Mouse (Mus musculus) MEL (cell line): ENCODE measurements around the gene A530016L24Rik. TPM values are rescaled to one million over a fixed set of nuclear protein-coding genes. Genes with fewer than 3 reads are reported as not detected.

Source experiments
- DNase-seq: peaks from one replicate; pipeline ENCODE4 v3.0.0; 2011; ENCODE audit warnings: low read depth, low spot score
- H3K27ac ChIP-seq: 2 replicates; pipeline ENCODE4 v1.5.1; 2012; ENCODE audit warnings: low read depth, mild to moderate bottlenecking, control low read depth, low read length, moderate library complexity; ENCODE audit not compliant: control insufficient read depth
- H3K27me3 ChIP-seq, 2 experiments: fragments of 150-350 bp in 1 of 2; sonication (generic) in 1 of 2; 2 replicates each; pipeline ENCODE4 v1.6.1; 2012; ENCODE audit warnings: low read length in 2 of 2, mild to moderate bottlenecking in 2 of 2, improper control_type of control experiment in 1 of 2, moderate library complexity in 1 of 2; ENCODE audit not compliant: insufficient read depth in 2 of 2, control insufficient read depth in 1 of 2
- H3K36me3 ChIP-seq, 2 experiments: 2 replicates each; pipeline ENCODE4 v1.6.1; 2012 to 2014; ENCODE audit warnings: low read length in 2 of 2, improper control_type of control experiment in 1 of 2, inconsistent platforms in 1 of 2, mild to moderate bottlenecking in 1 of 2; ENCODE audit not compliant: insufficient read depth in 2 of 2, control insufficient read depth in 1 of 2
- H3K4me1 ChIP-seq, 2 experiments: fragments of 150-350 bp in 1 of 2; sonication (generic) in 1 of 2; 2 replicates each; pipeline ENCODE4 v1.6.1; 2012; ENCODE audit warnings: low read length in 2 of 2, improper control_type of control experiment in 1 of 2, mild to moderate bottlenecking in 1 of 2; ENCODE audit not compliant: insufficient read depth in 2 of 2, control insufficient read depth in 1 of 2
- H3K4me3 ChIP-seq, 2 experiments: fragments of 150-350 bp in 1 of 2; sonication (generic) in 1 of 2; 2 replicates each; pipeline ENCODE4 v1.5.1; 2012; ENCODE audit warnings: low read depth in 2 of 2, low read length in 2 of 2, mild to moderate bottlenecking in 2 of 2, moderate library complexity in 2 of 2, control low read depth in 1 of 2, improper control_type of control experiment in 1 of 2; ENCODE audit not compliant: control insufficient read depth in 1 of 2, insufficient read depth in 1 of 2
- H3K79me2 ChIP-seq: 2 replicates; pipeline ENCODE4 v1.6.1; 2012; ENCODE audit warnings: mild to moderate bottlenecking, low read length, moderate library complexity; ENCODE audit not compliant: control insufficient read depth, poor library complexity, insufficient read depth
- H3K9ac ChIP-seq: 2 replicates; pipeline ENCODE4 v1.6.1; 2012; ENCODE audit warnings: low read depth, mild to moderate bottlenecking, control low read depth, low read length, moderate library complexity; ENCODE audit not compliant: control insufficient read depth, poor library complexity, severe bottlenecking
- H3K9me3 ChIP-seq: fragments of 150-350 bp; sonication (generic); replicated peaks from 2 replicates; pipeline ENCODE4 v1.6.1; 2012; ENCODE audit warnings: mild to moderate bottlenecking, low read length, improper control_type of control experiment, moderate library complexity; ENCODE audit not compliant: insufficient read depth
- CHD1 ChIP-seq: IDR thresholded peaks from 2 replicates; pipeline ENCODE4 v1.6.1; 2012; ENCODE audit warnings: low read depth, mild to moderate bottlenecking, inconsistent platforms, low read length, improper control_type of control experiment
- CHD2 ChIP-seq: IDR thresholded peaks from 2 replicates; pipeline ENCODE4 v1.6.1; 2011; ENCODE audit warnings: low read length, improper control_type of control experiment
- E2F4 ChIP-seq: IDR thresholded peaks from 2 replicates; pipeline ENCODE4 v1.6.1; 2011; ENCODE audit warnings: low read depth, low read length, improper control_type of control experiment, borderline replicate concordance
- ELF1 ChIP-seq: IDR thresholded peaks from 2 replicates; pipeline ENCODE4 v1.6.1; 2014; ENCODE audit warnings: low read depth, mild to moderate bottlenecking, inconsistent platforms, low read length, improper control_type of control experiment, moderate library complexity
- EP300 ChIP-seq, 2 experiments: IDR thresholded peaks; 2 replicates each; pipeline ENCODE4 v1.6.1; 2011; ENCODE audit warnings: improper control_type of control experiment in 2 of 2, low read length in 2 of 2, low read depth in 1 of 2, mild to moderate bottlenecking in 1 of 2
- GABPA ChIP-seq: IDR thresholded peaks from 2 replicates; pipeline ENCODE4 v1.6.1; 2012; ENCODE audit warnings: low read depth, mild to moderate bottlenecking, inconsistent platforms, low read length, improper control_type of control experiment, moderate library complexity
- JUND ChIP-seq: IDR thresholded peaks from 2 replicates; pipeline ENCODE4 v1.6.1; 2011; ENCODE audit warnings: low read depth, mild to moderate bottlenecking, improper control_type of control experiment, low read length
- KAT2A ChIP-seq: conservative IDR thresholded peaks from 2 replicates; pipeline ENCODE4 v1.6.1; 2012; ENCODE audit warnings: low read depth, low read length, improper control_type of control experiment, inconsistent platforms
- MEF2A ChIP-seq: IDR thresholded peaks from 2 replicates; pipeline ENCODE4 v1.6.1; 2014; ENCODE audit warnings: low read depth, mild to moderate bottlenecking, inconsistent platforms, low read length, improper control_type of control experiment; ENCODE audit not compliant: poor library complexity, insufficient replicate concordance, severe bottlenecking; ENCODE audit errors: extremely low read depth
- MXI1 ChIP-seq: IDR thresholded peaks from 2 replicates; pipeline ENCODE4 v1.6.1; 2011; ENCODE audit warnings: mild to moderate bottlenecking, low read depth, low read length, improper control_type of control experiment
- MYB ChIP-seq: IDR thresholded peaks from 2 replicates; pipeline ENCODE4 v1.6.1; 2011; ENCODE audit warnings: mild to moderate bottlenecking, low read depth, low read length, improper control_type of control experiment
- MYC ChIP-seq: IDR thresholded peaks from 2 replicates; pipeline ENCODE4 v1.6.1; 2011; ENCODE audit warnings: low read depth, mild to moderate bottlenecking, low read length, improper control_type of control experiment, moderate library complexity
- NELFE ChIP-seq: IDR thresholded peaks from 2 replicates; pipeline ENCODE4 v1.6.1; 2011; ENCODE audit warnings: low read depth, low read length, improper control_type of control experiment
- NRF1 ChIP-seq: IDR thresholded peaks from 2 replicates; pipeline ENCODE4 v1.6.1; 2014; ENCODE audit warnings: low read depth, mild to moderate bottlenecking, inconsistent platforms, low read length, improper control_type of control experiment, moderate library complexity; ENCODE audit not compliant: poor library complexity, insufficient read depth, severe bottlenecking
- POLR2AphosphoS5 ChIP-seq: IDR thresholded peaks from 2 replicates; pipeline ENCODE4 v1.6.1; 2012; ENCODE audit warnings: low read depth, borderline replicate concordance, mild to moderate bottlenecking, inconsistent platforms, low read length, moderate library complexity, mixed read lengths
- RAD21 ChIP-seq: IDR thresholded peaks from 2 replicates; pipeline ENCODE4 v1.6.1; 2011; ENCODE audit warnings: mild to moderate bottlenecking, low read depth, low read length, improper control_type of control experiment
- SIN3A ChIP-seq: IDR thresholded peaks from 2 replicates; pipeline ENCODE4 v1.6.1; 2012; ENCODE audit warnings: low read length, improper control_type of control experiment, inconsistent platforms
- SMC3 ChIP-seq: IDR thresholded peaks from 2 replicates; pipeline ENCODE4 v1.6.1; 2011; ENCODE audit warnings: low read depth, low read length, improper control_type of control experiment
- TAL1 ChIP-seq: IDR thresholded peaks from 2 replicates; pipeline ENCODE4 v1.6.1; 2012; ENCODE audit warnings: mild to moderate bottlenecking, inconsistent platforms, low read length, moderate library complexity, mixed read lengths
- TBP ChIP-seq: IDR thresholded peaks from 2 replicates; pipeline ENCODE4 v1.8.0; 2011; ENCODE audit warnings: low read depth, low read length, improper control_type of control experiment
- TCF12 ChIP-seq: IDR thresholded peaks from 2 replicates; pipeline ENCODE4 v1.6.1; 2014; ENCODE audit warnings: low read depth, mild to moderate bottlenecking, inconsistent platforms, low read length, improper control_type of control experiment, moderate library complexity
- UBTF ChIP-seq: IDR thresholded peaks from 2 replicates; pipeline ENCODE4 v1.6.1; 2012; ENCODE audit warnings: low read depth, mild to moderate bottlenecking, inconsistent platforms, low read length, improper control_type of control experiment, moderate library complexity, borderline replicate concordance; ENCODE audit not compliant: insufficient read depth
- USF1 ChIP-seq: IDR thresholded peaks from 2 replicates; pipeline ENCODE4 v1.6.1; 2014; ENCODE audit warnings: low read depth, mild to moderate bottlenecking, inconsistent platforms, low read length, improper control_type of control experiment, moderate library complexity
- USF2 ChIP-seq, 2 experiments: IDR thresholded peaks; 2 replicates each; pipeline ENCODE4 v1.6.1; 2011 to 2012; ENCODE audit warnings: improper control_type of control experiment in 2 of 2, low read length in 2 of 2, borderline replicate concordance in 1 of 2, inconsistent platforms in 1 of 2, low read depth in 1 of 2, mild to moderate bottlenecking in 1 of 2; ENCODE audit not compliant: insufficient read depth in 1 of 2
- ZC3H11A ChIP-seq: IDR thresholded peaks from 2 replicates; pipeline ENCODE4 v1.6.1; 2012; ENCODE audit warnings: low read depth, mild to moderate bottlenecking, inconsistent platforms, low read length, improper control_type of control experiment
- ZMIZ1 ChIP-seq: IDR thresholded peaks from 2 replicates; pipeline ENCODE4 v1.6.1; 2012; ENCODE audit warnings: low read depth, mild to moderate bottlenecking, inconsistent platforms, low read length, improper control_type of control experiment, moderate library complexity
- ZNF384 ChIP-seq: IDR thresholded peaks from 2 replicates; pipeline ENCODE4 v1.6.1; 2012; ENCODE audit warnings: low read depth, mild to moderate bottlenecking, inconsistent platforms, low read length, improper control_type of control experiment
- polyA plus RNA-seq, 2 experiments: library from polyadenylated mRNA; stranded (reverse) in 1 of 2; unstranded in 1 of 2; fragments of >175 nt in 1 of 2; fragments of >200 nt in 1 of 2; gene quantifications; 2 replicates each; pipeline versions ENCODE4 v1.2.1 to v1.2.4; 2012; ENCODE audit warnings: low replicate concordance in 2 of 2, low read depth in 1 of 2; ENCODE audit not compliant: insufficient read length in 2 of 2, insufficient read depth in 1 of 2, missing spikeins in 1 of 2
- total RNA-seq: library from RNA; depleted of rRNA; stranded (reverse); fragments of 300-350 nt; gene quantifications from 2 replicates; pipeline ENCODE4 v1.2.3, GENCODE M21; 2012

Gene A530016L24Rik
- total and polyA plus RNA-seq, 3 experiments: not detected

GRCm38 (mm10) chr12:112510365-112510732 is 21.1 kb downstream of the A530016L24Rik start:
- TF ChIP-seq KAT2A: no peak
- TF ChIP-seq ZC3H11A: no peak
- TF ChIP-seq JUND: no peak
- TF ChIP-seq TBP: no peak
- TF ChIP-seq ZNF384: no peak
- no peak for TF ChIP-seq SIN3A
- TF ChIP-seq POLR2AphosphoS5: no peak
- TF ChIP-seq SMC3: no peak
- TF ChIP-seq MYC: no peak
- no peak for TF ChIP-seq NRF1
- no peak for TF ChIP-seq USF1
- TF ChIP-seq UBTF: no peak
- TF ChIP-seq TCF12: no peak
- no peak for TF ChIP-seq RAD21
- TF ChIP-seq NELFE: no peak
- no peak for TF ChIP-seq TAL1
- no peak for TF ChIP-seq E2F4
- TF ChIP-seq MYB: no peak
- Histone ChIP-seq H3K27me3 (no peaks in the 10 kb centered on the region), H3K9me3 (no peaks in the 10 kb centered on the region), H3K79me2 (no peaks in the 10 kb centered on the region), H3K36me3 (no peaks in the 10 kb centered on the region), H3K9ac (no peak overlapping the region), H3K27ac (no peak overlapping the region), H3K4me1 (no peaks in the 10 kb centered on the region), H3K4me3 (no peak overlapping the region)
- no peak for DNase-seq

GRCm38 (mm10) chr12:112510733-112511372 is 21.6 kb downstream of the A530016L24Rik start:
- Histone ChIP-seq H3K9ac (no peak overlapping the region), H3K27ac (no peak overlapping the region), H3K27me3 (no peaks in the 10 kb centered on the region), H3K9me3 (no peaks in the 10 kb centered on the region), H3K36me3 (no peaks in the 10 kb centered on the region), H3K4me3 (no peak overlapping the region), H3K79me2 (no peaks in the 10 kb centered on the region), H3K4me1 (no peaks in the 10 kb centered on the region)
- DNase-seq: peak; percentile 32
- no peak for TF ChIP-seq NELFE
- TF ChIP-seq ELF1: no peak
- TF ChIP-seq NRF1: no peak
- no peak for TF ChIP-seq GABPA
- TF ChIP-seq UBTF: no peak
- TF ChIP-seq ZMIZ1: no peak
- TF ChIP-seq ZNF384: no peak
- TF ChIP-seq CHD2: no peak
- TF ChIP-seq TAL1: no peak
- no peak for TF ChIP-seq MYC
- TF ChIP-seq MXI1: no peak
- TF ChIP-seq USF2 (IDR thresholded peaks at IDR 0.05; ENCODE audit: borderline replicate concordance in 1 of 2, insufficient read depth in 1 of 2, low read depth in 1 of 2, low read length in 2 of 2): no peak
- no peak for TF ChIP-seq USF1
- TF ChIP-seq EP300 (IDR thresholded peaks at IDR 0.05; ENCODE audit: low read depth in 1 of 2, low read length in 2 of 2): no peak
- no peak for TF ChIP-seq MEF2A
- TF ChIP-seq CHD1: no peak
